Mouse (Mus musculus) limb, embryonic 11.5 days (tissue): ENCODE data around the gene Hoxc8. TPM values are rescaled to one million over a fixed set of nuclear protein-coding genes. Genes with fewer than 3 reads are reported as not detected.

Experiments
- ATAC-seq: fragments of 200-750 bp; cut with Nextera tagmentation; 2 replicates; pipeline ENCODE4 v1.8.0; 2017; ENCODE audit warnings: low read depth; ENCODE audit not compliant: insufficient number of reproducible peaks, low FRiP score, low TSS enrichment
- DNase-seq: peaks from one replicate; pipeline ENCODE4 v3.0.0-alpha.2; 2015; ENCODE audit warnings: low spot score
- H3K27ac ChIP-seq: fragments of 300-500 bp; sonication (generic); replicated peaks from 2 replicates; pipeline ENCODE4 v1.5.1; 2014; ENCODE audit warnings: low read depth, mild to moderate bottlenecking, low read length
- H3K27me3 ChIP-seq: fragments of 300-500 bp; sonication (generic); 2 replicates; pipeline ENCODE4 v1.6.1; 2014; ENCODE audit warnings: mild to moderate bottlenecking, low read length, mixed read lengths; ENCODE audit not compliant: control insufficient read depth, insufficient read depth
- H3K36me3 ChIP-seq: fragments of 300-500 bp; sonication (generic); 2 replicates; pipeline ENCODE4 v1.6.1; 2014; ENCODE audit warnings: mild to moderate bottlenecking, low read length, moderate library complexity, mixed read lengths; ENCODE audit not compliant: control insufficient read depth, insufficient read depth
- H3K4me1 ChIP-seq: fragments of 300-500 bp; sonication (generic); 2 replicates; pipeline ENCODE4 v1.6.1; 2014; ENCODE audit warnings: low read length, mixed read lengths; ENCODE audit not compliant: control insufficient read depth, insufficient read depth
- H3K4me2 ChIP-seq: fragments of 300-500 bp; sonication (generic); 2 replicates; pipeline ENCODE4 v1.6.1; 2014; ENCODE audit warnings: low read depth, mild to moderate bottlenecking, moderate library complexity; ENCODE audit not compliant: severe bottlenecking
- H3K4me3 ChIP-seq: fragments of 300-500 bp; sonication (generic); 2 replicates; pipeline ENCODE4 v1.5.1; 2014; ENCODE audit warnings: low read depth, low read length
- H3K9ac ChIP-seq: fragments of 300-500 bp; sonication (generic); 2 replicates; pipeline ENCODE4 v1.6.1; 2014; ENCODE audit warnings: mild to moderate bottlenecking, low read length
- H3K9me3 ChIP-seq: fragments of 300-500 bp; sonication (generic); 2 replicates; pipeline ENCODE4 v1.6.1; 2016; ENCODE audit warnings: low read length; ENCODE audit not compliant: control insufficient read depth
- WGBS: fragments of 180-500 bp; shearing (Covaris S2); extraction: QIAGEN DNeasy Blood & Tissue Kit; methylation state at CpG from one replicate; pipeline ENCODE4 v1.1.7; 2014; 5-methylcytosine and 5-hydroxymethylcytosine counted together
- microRNA counts: library from miRNA; unstranded; fragments of <30 nt; microRNA quantifications from one replicate; lab custom pipeline; 2016
- microRNA-seq: library from miRNA; unstranded; fragments of <30 nt; microRNA quantifications from one replicate; pipeline ENCODE4, GENCODE M21; 2016
- polyA plus RNA-seq: library from polyadenylated mRNA; unstranded; fragments of >200 nt; fragmentation: Nextera tagmentation; extraction: Ambion mirVana; gene quantifications from 2 replicates; pipeline ENCODE4 v1.2.1, GENCODE M21; 2014

Hoxc8 gene
- polyA plus RNA-seq, 1 experiment from 2014 or later: 4.8 TPM

- DNase-seq: peak; percentile 39
- Histone ChIP-seq H3K9me3 (no peaks in the 10 kb centered on the region), H3K9ac (peak overlapping the region; percentile 19; the same call in 1 of the 2 replicates), H3K4me1 (peaks cover 16% of the 10 kb centered on the region), H3K4me3 (no peak overlapping the region), H3K27me3 (peaks cover 69% of the 10 kb centered on the region), H3K4me2 (no peak overlapping the region; the same call in 1 of the 2 replicates), H3K27ac (no peak overlapping the region), H3K36me3 (no peaks in the 10 kb centered on the region)
- WGBS: 10% methylated on average over 12 of the region's 12 CpGs
- ATAC-seq: no peak
Measured at GRCm38 (mm10) chr15:103040601-103041000, 50.2 kb downstream of the Hoxc8 start.

GRCm38 (mm10) chr15:103041613-103042012, 51.2 kb downstream of the Hoxc8 start:
- no peak overlapping the region for H3K4me3 ChIP-seq
- DNase-seq: no peak
- no peak for ATAC-seq
- no peaks in the 10 kb centered on the region for H3K36me3 ChIP-seq
- H3K27me3 ChIP-seq: peaks cover 59% of the 10 kb centered on the region
- no peak overlapping the region for H3K9ac ChIP-seq
- H3K4me2 ChIP-seq: no peak overlapping the region
- 16% methylated on average over 5 of the region's 5 CpGs for WGBS
- no peaks in the 10 kb centered on the region for H3K9me3 ChIP-seq
- H3K27ac ChIP-seq: no peak overlapping the region
- peaks cover 16% of the 10 kb centered on the region for H3K4me1 ChIP-seq

DNA sequence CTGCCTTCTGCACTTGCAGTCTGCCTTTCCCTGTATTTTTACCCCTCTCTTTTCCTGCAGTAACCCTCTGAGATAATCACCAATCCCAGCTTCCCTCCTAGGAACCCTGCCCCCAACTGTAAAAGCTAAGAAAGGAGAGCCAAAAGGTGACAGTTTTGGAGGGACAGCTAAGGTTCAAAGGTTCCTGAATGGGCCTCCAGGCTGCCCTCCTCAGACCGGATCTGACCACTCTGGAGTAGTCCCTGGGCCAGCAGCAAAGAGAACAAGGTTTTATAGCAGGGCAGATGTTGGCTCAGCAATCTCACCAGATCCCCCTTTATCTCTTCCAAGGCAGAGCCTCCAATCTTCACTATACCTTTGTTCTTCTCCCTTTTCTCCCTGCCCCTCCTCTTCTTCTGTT, 51.8 kb downstream of the Hoxc8 start:
- Histone ChIP-seq H3K4me2 (no peak overlapping the region), H3K4me3 (no peak overlapping the region), H3K4me1 (peaks cover 16% of the 10 kb centered on the region), H3K9ac (no peak overlapping the region), H3K36me3 (no peaks in the 10 kb centered on the region), H3K27ac (no peak overlapping the region), H3K9me3 (no peaks in the 10 kb centered on the region), H3K27me3 (peaks cover 53% of the 10 kb centered on the region)
- no peak for DNase-seq
- no peak for ATAC-seq
- WGBS: 0% methylated on average over 1 of the region's 1 CpGs

MicroRNA genes within 50 kb of the gene (microRNA counts, 519-probe panel; counts per million panel counts)
- microRNA mmu-miR-615-3p (lab: Ali Mortazavi, UCI): 2,860 counts per million, percentile 32 among the panel's probes with 10 or more counts
- microRNA mmu-miR-615-5p (lab: Ali Mortazavi, UCI): not detected

Small RNAs within 50 kb of the gene (microRNA-seq; reads per million reads assigned to microRNA genes)
- gene Mir196a-2 (1,875 reads per million, percentile 80 among the genes with 10 or more reads in this experiment), gene Mir615 (4,528 reads per million, percentile 88 among the genes with 10 or more reads in this experiment)

Other genes starting within 250 kb of the Hoxc8 start
- 2.3 and 2.4 TPM in 2 replicates for gene Hoxc13, start 69.5 kb upstream of the Hoxc8 start, polyA plus RNA-seq
- 0.96 and 1.2 TPM in 2 replicates for gene Hoxc12, start 53.9 kb upstream of the Hoxc8 start, polyA plus RNA-seq
- 5.5 and 5.9 TPM in 2 replicates for gene Hoxc11, start 36.2 kb upstream of the Hoxc8 start, polyA plus RNA-seq
- 43.9 and 56.2 TPM in 2 replicates for gene Hoxc10, start 23.8 kb upstream of the Hoxc8 start, polyA plus RNA-seq
- 8.3 and 9.1 TPM in 2 replicates for gene Hoxc5, start 23.2 kb upstream of the Hoxc8 start, polyA plus RNA-seq
- 4.4 and 6.1 TPM in 2 replicates for gene Hoxc9, start 14.2 kb upstream of the Hoxc8 start, polyA plus RNA-seq
- 9.5 and 10.9 TPM in 2 replicates for gene Hoxc6, start 7.7 kb downstream of the Hoxc8 start, polyA plus RNA-seq
- 5.1 and 6.4 TPM in 2 replicates for gene Hoxc4, start 28.3 kb downstream of the Hoxc8 start, polyA plus RNA-seq
- 14.4 and 14.7 TPM in 2 replicates for gene Smug1, start 176.5 kb downstream of the Hoxc8 start, polyA plus RNA-seq
- 210 and 225 TPM in 2 replicates for gene Cbx5, start 249.2 kb downstream of the Hoxc8 start, polyA plus RNA-seq
- gene Hnrnpa1, start 249.8 kb downstream of the Hoxc8 start, polyA plus RNA-seq: 1,585 and 1,592 TPM in 2 replicates